Mouse (Mus musculus) liver, adult 2 months (tissue): Measurements from ENCODE around the gene Itga4. TPM values are rescaled to one million over a fixed set of nuclear protein-coding genes. Genes with fewer than 3 reads are reported as not detected.

Experiments used
- DNase-seq: peaks from one replicate; pipeline ENCODE4 v3.0.0-alpha.2; 2011; ENCODE audit warnings: low read depth, low spot score; ENCODE audit errors: extremely low read depth
- H3K27ac ChIP-seq: fragments of 200-500 bp; replicated peaks from 2 replicates; pipeline ENCODE4 v1.5.1; 2012; ENCODE audit warnings: low read depth, mild to moderate bottlenecking, control low read depth, inconsistent platforms, low read length; ENCODE audit not compliant: insufficient read depth
- H3K27me3 ChIP-seq: fragments of 200-500 bp; 2 replicates; pipeline ENCODE4 v1.6.1; 2012; ENCODE audit warnings: mild to moderate bottlenecking, moderate library complexity, low read length, inconsistent platforms; ENCODE audit not compliant: control insufficient read depth, insufficient read depth
- H3K36me3 ChIP-seq: fragments of 200-500 bp; 2 replicates; pipeline ENCODE4 v1.6.1; 2012; ENCODE audit warnings: low read length, inconsistent platforms; ENCODE audit not compliant: control insufficient read depth, insufficient read depth
- H3K4me1 ChIP-seq: fragments of 200-500 bp; 2 replicates; pipeline ENCODE4 v1.6.1; 2011; ENCODE audit warnings: low read length; ENCODE audit not compliant: control insufficient read depth, insufficient read depth
- H3K4me3 ChIP-seq: fragments of 200-500 bp; 2 replicates; pipeline ENCODE4 v1.5.1; 2011; ENCODE audit warnings: low read depth, mild to moderate bottlenecking, control low read depth, low read length, moderate library complexity; ENCODE audit not compliant: insufficient read depth
- H3K79me2 ChIP-seq: fragments of 200-500 bp; 2 replicates; pipeline ENCODE4 v1.6.1; 2012; ENCODE audit warnings: inconsistent platforms, mild to moderate bottlenecking, low read length, moderate library complexity; ENCODE audit not compliant: control insufficient read depth, insufficient read depth
- H3K9ac ChIP-seq: fragments of 200-500 bp; 2 replicates; pipeline ENCODE4 v1.6.1; 2012; ENCODE audit warnings: low read depth, mild to moderate bottlenecking, control low read depth, inconsistent platforms, low read length
- CTCF ChIP-seq: fragments of 200-500 bp; IDR thresholded peaks from 2 replicates; pipeline ENCODE4 v1.5.1; 2011; ENCODE audit warnings: low read depth, low read length, control low read depth
- POLR2A ChIP-seq: fragments of 200-500 bp; IDR thresholded peaks from 2 replicates; pipeline ENCODE4 v1.6.1; 2011; ENCODE audit warnings: low read length, control low read depth; ENCODE audit not compliant: insufficient read depth; ENCODE audit errors: extremely low read depth
- WGBS: fragments of 180-500 bp; shearing (Covaris S2); methylation state at CpG from one replicate; pipeline ENCODE4 v1.1.7; 2018; 5-methylcytosine and 5-hydroxymethylcytosine counted together
- polyA plus RNA-seq: library from polyadenylated mRNA; depleted of rRNA; stranded (reverse); fragments of >200 nt; gene quantifications from 2 replicates; pipeline ENCODE4 v1.2.3, GENCODE M21; 2012
- total RNA-seq: library from RNA; depleted of rRNA; stranded (reverse); fragments of >200 nt; gene quantifications from 2 replicates; pipeline ENCODE4 v1.2.3, GENCODE M21; 2014

Gene Itga4
- total and polyA plus RNA-seq, 2 experiments, result 0.48 to 2.0 TPM

DNA sequence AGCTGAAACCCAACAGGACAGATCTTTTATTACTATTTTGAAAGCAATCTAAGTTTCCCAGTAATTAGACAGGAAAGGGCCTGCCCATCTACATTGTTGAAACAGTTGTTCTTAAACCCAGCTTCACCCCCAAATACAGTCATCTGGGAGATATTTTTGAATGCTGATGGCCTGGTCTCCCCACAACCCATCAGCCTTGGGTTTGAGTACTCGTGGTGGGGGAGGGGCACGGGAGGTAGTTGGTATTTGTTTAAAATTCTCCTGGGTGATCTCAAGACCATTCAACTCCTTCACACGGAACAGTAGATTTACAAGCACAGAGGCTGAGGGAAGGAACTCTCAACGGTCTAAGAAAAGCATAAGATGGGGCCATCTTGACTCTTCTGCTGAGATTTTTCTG, 13.6 kb downstream of the Itga4 start:
- Histone ChIP-seq H3K36me3 (no peaks in the 10 kb centered on the region), H3K9ac (no peak overlapping the region), H3K27me3 (no peaks in the 10 kb centered on the region), H3K4me3 (no peak overlapping the region), H3K4me1 (no peaks in the 10 kb centered on the region), H3K79me2 (no peaks in the 10 kb centered on the region), H3K27ac (no peak overlapping the region)
- TF ChIP-seq CTCF (no peak), POLR2A (no peak)
- DNase-seq, result no peak
- 83% methylated on average over 4 of the region's 4 CpGs for WGBS

DNA sequence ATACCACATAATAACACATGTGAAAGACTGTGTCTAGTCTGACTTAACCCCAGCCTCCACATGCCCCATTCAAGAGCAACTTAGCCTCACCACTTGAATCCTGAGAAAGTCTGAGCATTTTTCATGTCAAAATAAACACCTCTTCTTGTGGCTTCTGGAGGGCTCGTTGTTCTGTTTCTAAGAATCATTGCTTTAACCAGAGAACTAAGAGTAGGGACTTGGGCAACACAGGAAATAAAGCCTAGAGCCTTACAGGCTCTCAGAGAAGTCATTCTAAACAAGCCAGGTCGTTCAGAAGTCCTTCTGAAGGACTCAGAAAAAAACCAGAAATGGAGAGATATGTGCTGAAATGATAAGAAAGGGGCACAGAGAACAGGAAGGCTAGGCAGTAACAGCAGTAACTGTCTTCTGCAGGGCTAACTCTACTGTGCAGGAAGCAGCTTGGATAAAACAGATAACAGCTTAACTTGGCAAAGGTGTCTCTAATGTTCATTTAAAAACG, 14.9 kb downstream of the Itga4 start:
- DNase-seq, result no peak
- Histone ChIP-seq H3K79me2 (no peaks in the 10 kb centered on the region), H3K9ac (no peak overlapping the region), H3K27ac (no peak overlapping the region), H3K27me3 (no peaks in the 10 kb centered on the region), H3K4me3 (no peak overlapping the region), H3K36me3 (no peaks in the 10 kb centered on the region), H3K4me1 (no peaks in the 10 kb centered on the region)
- TF ChIP-seq POLR2A (no peak), CTCF (no peak)
- 49% methylated on average over 3 of the region's 3 CpGs for WGBS

DNA sequence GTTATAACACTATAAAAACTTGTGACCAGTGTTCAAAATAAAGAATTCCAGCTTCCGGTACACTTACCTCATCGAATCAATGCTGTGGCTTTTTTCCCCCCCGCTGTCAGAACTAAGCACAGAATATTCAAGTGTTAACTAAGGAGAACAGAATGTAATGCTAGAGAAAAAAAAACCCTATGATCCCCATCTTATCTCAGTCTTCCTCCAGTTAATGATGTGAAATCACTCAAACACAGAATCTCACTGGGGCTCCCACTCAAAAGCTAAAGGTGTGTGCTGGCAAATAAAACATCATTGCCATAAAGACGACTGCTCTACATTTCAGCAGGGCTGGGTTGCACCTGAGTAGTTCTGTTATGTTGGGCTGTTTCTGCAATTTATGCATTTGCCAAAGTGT, 16.6 kb downstream of the Itga4 start:
- Histone ChIP-seq H3K36me3 (no peaks in the 10 kb centered on the region), H3K79me2 (no peaks in the 10 kb centered on the region), H3K27me3 (no peaks in the 10 kb centered on the region), H3K4me1 (no peaks in the 10 kb centered on the region), H3K27ac (no peak overlapping the region), H3K4me3 (no peak overlapping the region), H3K9ac (no peak overlapping the region)
- no peak for DNase-seq
- WGBS, result 85% methylated on average over 4 of the region's 4 CpGs
- TF ChIP-seq CTCF, result no peak
- no peak for TF ChIP-seq POLR2A

DNA sequence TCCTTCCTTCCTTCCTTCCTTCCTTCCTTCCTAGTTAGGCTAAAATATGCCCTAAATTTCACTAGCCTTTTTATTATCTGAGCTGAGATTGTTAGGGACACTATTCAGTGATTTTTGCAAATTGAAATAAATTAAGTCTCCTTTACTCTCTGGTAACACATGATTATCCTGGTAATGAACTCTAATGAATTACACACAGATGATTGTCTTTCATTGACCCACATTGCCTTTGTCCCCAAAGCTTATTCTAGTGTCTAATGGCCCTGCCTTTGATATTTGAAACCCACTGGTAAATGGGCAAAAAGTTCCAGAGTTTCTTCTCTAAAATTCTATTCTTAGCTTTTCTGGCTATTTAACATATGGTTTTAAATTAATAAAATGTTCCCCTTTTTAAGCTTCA, 23.4 kb downstream of the Itga4 start:
- H3K36me3 ChIP-seq, result no peaks in the 10 kb centered on the region
- no peak overlapping the region for H3K27ac ChIP-seq
- no peaks in the 10 kb centered on the region for H3K27me3 ChIP-seq
- H3K4me1 ChIP-seq, result no peaks in the 10 kb centered on the region
- no peaks in the 10 kb centered on the region for H3K79me2 ChIP-seq
- no peak overlapping the region for H3K4me3 ChIP-seq
- no peak for DNase-seq
- no peak for TF ChIP-seq POLR2A
- TF ChIP-seq CTCF, result no peak
- H3K9ac ChIP-seq, result no peak overlapping the region

DNA sequence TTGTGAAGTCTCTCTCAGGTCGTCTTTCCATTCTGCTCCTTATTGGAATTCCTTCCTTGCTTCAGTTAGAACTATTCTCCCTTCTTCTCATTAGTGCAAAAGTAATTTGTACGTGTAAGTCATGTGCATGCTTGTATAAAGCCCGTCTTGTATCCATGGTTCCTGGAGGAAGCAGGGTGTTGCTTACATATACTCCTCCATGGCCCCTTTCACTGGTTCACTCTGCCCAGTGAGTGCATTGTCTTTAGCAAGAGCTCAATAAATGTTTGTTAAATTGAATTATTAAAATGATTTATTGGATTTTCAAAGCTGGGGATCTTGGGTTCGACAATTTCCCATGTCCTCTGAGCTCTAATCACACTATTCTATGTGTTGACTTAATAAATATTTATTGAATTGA, 29.0 kb downstream of the Itga4 start:
- TF ChIP-seq CTCF (no peak), POLR2A (no peak)
- H3K4me1 ChIP-seq, result no peaks in the 10 kb centered on the region
- no peaks in the 10 kb centered on the region for H3K36me3 ChIP-seq
- no peak for DNase-seq
- no peak overlapping the region for H3K4me3 ChIP-seq
- no peaks in the 10 kb centered on the region for H3K79me2 ChIP-seq
- H3K9ac ChIP-seq, result no peak overlapping the region
- no peaks in the 10 kb centered on the region for H3K27me3 ChIP-seq
- 73% methylated on average over 4 of the region's 4 CpGs for WGBS
- H3K27ac ChIP-seq, result no peak overlapping the region

DNA sequence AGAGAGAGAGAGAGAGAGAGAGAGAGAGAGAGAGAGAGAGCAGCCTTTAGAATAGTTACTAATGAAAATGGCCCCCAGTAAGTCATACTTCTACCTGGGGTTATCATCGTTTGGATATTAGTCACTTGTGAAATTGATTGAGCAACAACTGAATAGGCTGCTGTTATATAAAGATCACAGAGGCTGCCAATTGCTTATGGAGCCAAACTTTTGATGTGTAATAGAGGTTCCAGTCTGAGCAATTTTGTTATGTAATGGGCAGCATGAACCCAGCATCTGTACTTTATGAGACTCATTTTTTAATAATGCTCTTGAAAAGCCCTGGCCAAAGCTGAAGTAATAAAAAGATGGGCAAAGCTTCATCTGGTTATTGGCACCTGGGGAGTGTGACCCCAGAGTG, 34.9 kb downstream of the Itga4 start:
- Histone ChIP-seq H3K9ac (no peak overlapping the region), H3K27me3 (no peaks in the 10 kb centered on the region), H3K4me3 (no peak overlapping the region), H3K27ac (no peak overlapping the region), H3K36me3 (no peaks in the 10 kb centered on the region), H3K4me1 (no peaks in the 10 kb centered on the region), H3K79me2 (no peaks in the 10 kb centered on the region)
- 6% methylated on average over 1 of the region's 1 CpGs for WGBS
- DNase-seq, result peak; percentile 2
- TF ChIP-seq CTCF (no peak), POLR2A (no peak)
